In the genomic region with DNA sequence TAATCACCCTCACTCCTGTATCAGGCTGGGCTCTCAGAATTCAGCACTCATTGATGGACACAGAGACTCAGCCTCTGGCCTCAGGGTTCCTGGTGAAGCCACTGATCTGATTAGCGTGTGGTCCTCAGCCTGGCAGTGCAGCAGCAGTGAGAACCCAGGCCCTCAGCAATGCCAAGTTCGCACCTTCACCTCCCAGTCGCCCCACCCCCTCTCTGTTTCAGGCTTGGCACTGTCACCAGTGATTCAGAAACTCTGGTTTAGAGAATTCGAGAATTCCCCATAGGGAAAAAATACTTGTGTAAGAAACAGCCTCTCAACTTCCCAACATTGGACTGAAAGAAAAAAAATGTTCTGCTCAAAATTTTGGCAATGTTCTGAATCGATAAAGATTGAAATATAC, we compare ENCODE assay signal across 20 mouse cellular contexts.
DNase-seq lines count a peak whose midpoint lies in the region; ATAC-seq and TF ChIP-seq lines count a peak whose summit lies in the region.
"Had no signal": no experiment of that assay in that cellular context is flagged by ENCODE, and none has a peak within 500 bp of the region (broad histone marks: within the 10 kb centered on the region; RNA-seq: fewer than 3 reads in every experiment).

No protein-coding gene starts in this region.

- H3K36me3 ChIP-seq in lung, embryonic 14.5 days (ENCODE audit: insufficient read depth) = no peaks in the 10 kb centered on the region
- H3K36me3 ChIP-seq in embryonic facial prominence, embryonic 10.5 days (replicated peaks) = no peaks in the 10 kb centered on the region
- H3K36me3 ChIP-seq: embryonic facial prominence, embryonic 12.5 days; forebrain, embryonic 12.5 days; heart, embryonic 15.5 days; hindbrain, embryonic 13.5 days had no signal

- no peak for TF ChIP-seq CTCF in lung, embryonic 14.5 days (IDR thresholded peaks at IDR 0.05; ENCODE audit: low read depth)
- no peak for TF ChIP-seq CTCF in lung, adult 2 months (IDR thresholded peaks at IDR 0.05; ENCODE audit: insufficient read depth, low read length)

- H3K9me3 ChIP-seq in lung, embryonic 14.5 days (ENCODE audit: low read depth, low read length) = no peaks in the 10 kb centered on the region
- H3K9me3 ChIP-seq in embryonic facial prominence, embryonic 10.5 days = no peaks in the 10 kb centered on the region
- H3K9me3 ChIP-seq: embryonic facial prominence, embryonic 12.5 days; forebrain, embryonic 12.5 days; heart, embryonic 15.5 days; hindbrain, embryonic 13.5 days had no signal

- intact Hi-C loops in gastrocnemius, postnatal 36 days (cut with DNase I) = no loop called here

- no peak for TF ChIP-seq POLR2A in lung, adult 2 months (IDR thresholded peaks at IDR 0.05; ENCODE audit: borderline replicate concordance, extremely low read depth, low read depth, low read length)

- no peak overlapping the region for H3K9ac ChIP-seq in lung, embryonic 14.5 days
- H3K9ac ChIP-seq: embryonic facial prominence, embryonic 12.5 days; forebrain, embryonic 12.5 days; heart, embryonic 15.5 days; hindbrain, embryonic 13.5 days had no signal

- no peak for ATAC-seq in lung, embryonic 14.5 days (ENCODE audit: insufficient read depth)
- ATAC-seq: forebrain, embryonic 16.5 days; hindbrain, postnatal 0 days had no signal

- DNase-seq in adrenal gland, postnatal 10 days = peak; percentile 46
- no peak for DNase-seq in adrenal gland, adult 8-10 months
- no peak for DNase-seq in lung, embryonic 14.5 days
- DNase-seq in lung, adult 2 months = no peak
- DNase-seq in embryonic facial prominence, embryonic 10.5 days (ENCODE audit: low spot score) = no peak
- DNase-seq in gastrocnemius, postnatal 36 days = no peak
- DNase-seq in thymus, postnatal 0 days (ENCODE audit: low spot score) = no peak
- DNase-seq: cerebellum, adult 11 months; cerebellum, adult 8-10 months; embryo, embryonic 11 days; gastrocnemius, postnatal 14 days; kidney, adult 11 months had no signal

- H3K27me3 ChIP-seq in lung, embryonic 14.5 days (ENCODE audit: insufficient read depth, low read length) = no peaks in the 10 kb centered on the region
- no peaks in the 10 kb centered on the region for H3K27me3 ChIP-seq in embryonic facial prominence, embryonic 10.5 days (replicated peaks; ENCODE audit: low read depth, poor library complexity, severe bottlenecking)
- H3K27me3 ChIP-seq: CH12.LX; embryonic facial prominence, embryonic 12.5 days; forebrain, embryonic 12.5 days; heart, embryonic 15.5 days; hindbrain, embryonic 13.5 days had no signal

- H3K27ac ChIP-seq in lung, embryonic 14.5 days (ENCODE audit: low read depth) = peak overlapping the region; percentile 33; the same call in 1 of the 2 replicates
- 0 out of 2 replicates have a peak overlapping the region, but pooled peaks have one; percentile 45 for H3K27ac ChIP-seq in embryonic facial prominence, embryonic 10.5 days (replicated peaks)
- H3K27ac ChIP-seq: embryonic facial prominence, embryonic 12.5 days; forebrain, embryonic 12.5 days; heart, embryonic 15.5 days; hindbrain, embryonic 13.5 days; hindbrain, postnatal 0 days had no signal

- H3K4me2 ChIP-seq in lung, embryonic 14.5 days = no peak overlapping the region
- H3K4me2 ChIP-seq: embryonic facial prominence, embryonic 12.5 days; forebrain, embryonic 12.5 days; heart, embryonic 11.5 days; heart, embryonic 15.5 days; hindbrain, embryonic 13.5 days had no signal

- H3K4me3 ChIP-seq in lung, embryonic 14.5 days (ENCODE audit: low read depth, low read length) = no peak overlapping the region
- no peak overlapping the region for H3K4me3 ChIP-seq in lung, adult 2 months (replicated peaks; ENCODE audit: extremely low read depth, low read depth, low read length)
- H3K4me3 ChIP-seq in embryonic facial prominence, embryonic 10.5 days = no peak overlapping the region
- H3K4me3 ChIP-seq: embryonic facial prominence, embryonic 12.5 days; forebrain, embryonic 12.5 days; heart, embryonic 15.5 days; hindbrain, embryonic 13.5 days had no signal

- 49% methylated on average over 5 of the region's 5 CpGs for WGBS in lung, embryonic 14.5 days
- WGBS in lung, adult 2 months = 66% methylated on average over 5 of the region's 5 CpGs
- WGBS in embryonic facial prominence, embryonic 10.5 days = 73% methylated on average over 5 of the region's 5 CpGs

- peaks cover 9% of the 10 kb centered on the region for H3K4me1 ChIP-seq in lung, embryonic 14.5 days (ENCODE audit: insufficient read depth)
- H3K4me1 ChIP-seq in lung, adult 2 months (ENCODE audit: control insufficient read depth, insufficient read depth, low read length) = no peaks in the 10 kb centered on the region
- peaks cover 63% of the 10 kb centered on the region for H3K4me1 ChIP-seq in embryonic facial prominence, embryonic 10.5 days
